Mouse (Mus musculus): ENCODE measurements at regions not wholly inside any gene's neighbourhood (a gene's known extent, or its start where the extent isn't known, plus 50 kb on each side); places are given as distances from the start of the nearest gene placed in this dataset.

DNA sequence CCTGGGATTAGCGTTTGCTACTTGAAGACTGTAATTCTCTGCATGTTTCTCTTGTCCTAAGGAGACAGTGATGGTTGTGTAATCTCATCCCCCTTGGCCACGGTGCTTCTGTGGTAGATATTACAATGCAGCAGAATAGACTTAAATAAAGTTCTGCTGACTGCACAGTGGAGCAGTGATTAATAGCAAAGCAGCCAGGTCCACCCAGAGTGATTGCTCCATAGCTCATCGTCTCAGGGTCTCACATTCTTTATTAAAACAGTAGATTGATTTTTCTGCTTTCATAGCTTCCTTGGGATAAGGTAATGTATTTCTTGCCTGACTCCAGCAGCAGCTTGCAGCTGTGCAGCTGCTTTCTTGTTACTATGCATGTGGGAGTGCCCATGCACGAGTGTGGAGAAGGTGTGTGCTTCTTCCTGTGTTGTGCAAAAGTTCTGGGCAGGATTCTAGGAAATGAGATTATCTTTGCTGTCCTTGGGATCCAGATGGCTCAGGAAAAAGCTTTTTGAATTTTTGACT is 169.9 kb upstream of the Plppr1 start:
- no peak for DNase-seq (ENCODE audit: low read depth)

- DNase-seq (ENCODE audit: low read depth), result no peak
These were observed 154.5 kb upstream of the Plppr1 start for GRCm38 (mm10) chr4:48904551-48904950.

DNA sequence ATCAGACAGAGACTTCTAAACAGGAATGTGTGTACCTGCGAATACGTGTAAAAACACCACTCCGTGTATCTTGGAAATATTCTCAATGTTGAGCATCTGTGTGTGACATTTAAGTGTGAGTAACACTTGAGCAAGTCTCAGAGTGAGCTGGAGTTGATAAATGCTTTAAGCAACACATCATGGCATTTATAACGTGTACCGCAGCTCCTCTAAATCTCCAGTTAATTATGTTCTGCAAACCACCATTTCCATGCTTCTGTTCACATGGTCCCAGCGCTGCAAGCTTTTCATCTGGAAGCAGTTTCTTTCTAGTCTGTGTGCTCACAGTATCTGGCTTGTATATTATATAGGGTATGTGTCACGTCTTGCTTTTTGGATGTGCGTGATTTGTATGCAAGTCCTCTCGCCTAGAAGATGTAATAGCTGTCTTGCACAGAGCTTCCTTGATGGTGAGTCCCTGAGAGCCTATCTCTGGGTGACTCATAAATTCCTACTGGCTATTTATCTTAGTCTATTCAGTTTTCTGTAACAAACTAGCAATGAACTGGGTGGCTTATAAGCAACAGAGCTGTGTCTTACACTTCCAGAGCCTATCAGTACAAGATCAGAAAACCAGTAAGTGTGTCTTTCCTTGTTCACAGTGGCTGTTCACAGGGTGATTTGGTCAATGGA is 153.7 kb upstream of the Plppr1 start:
- no peak for DNase-seq (ENCODE audit: low read depth)

GRCm38 (mm10) chr4:48909161-48909560 is 149.9 kb upstream of the Plppr1 start:
- DNase-seq (ENCODE audit: low read depth), result no peak

- DNase-seq (ENCODE audit: low read depth), result no peak
These were observed 145.8 kb upstream of the Plppr1 start for GRCm38 (mm10) chr4:48913301-48913700.

DNA sequence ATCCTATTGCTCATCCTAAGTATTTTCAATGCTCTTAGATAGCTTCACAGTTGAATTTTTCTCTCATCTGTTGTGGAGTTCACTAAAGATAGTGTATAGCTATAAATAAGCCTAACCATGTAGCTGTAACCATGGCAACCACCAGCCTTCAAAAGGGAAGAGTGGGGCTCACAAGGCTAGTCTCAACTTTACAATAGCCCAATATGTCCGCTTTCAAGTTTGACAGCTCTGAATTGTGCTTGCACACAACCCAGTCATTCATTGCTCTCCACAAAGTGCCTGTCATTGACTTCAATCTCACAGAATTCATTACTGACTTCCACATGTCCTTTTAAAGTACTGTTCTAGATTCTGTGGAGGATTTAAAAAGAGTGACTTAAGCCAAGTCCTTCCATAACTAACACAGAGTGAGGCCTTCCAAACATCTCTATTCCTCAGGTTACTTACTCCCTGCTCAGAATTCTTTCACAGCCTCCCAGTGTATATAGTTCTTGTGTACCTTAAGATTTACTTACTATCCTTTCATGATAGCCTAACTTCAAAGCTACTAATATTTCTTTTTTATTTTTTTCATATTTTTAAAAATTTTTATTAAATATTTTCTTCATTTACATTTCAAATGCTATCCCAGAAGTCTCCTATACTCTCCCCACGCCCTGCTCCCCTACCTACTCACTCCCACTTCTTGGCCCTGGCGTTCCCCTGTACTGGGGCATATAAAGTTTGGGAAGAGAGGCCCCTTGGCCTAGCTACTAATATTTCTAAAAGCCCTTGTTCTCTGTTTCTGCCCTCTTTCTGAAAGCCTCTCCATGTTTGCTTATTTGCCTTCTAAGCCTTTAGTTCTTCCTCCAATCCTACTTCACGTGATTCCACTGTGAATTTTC is 134.3 kb upstream of the Plppr1 start:
- no peak for DNase-seq (ENCODE audit: low read depth)

GRCm38 (mm10) chr4:48938420-48938819 is 120.7 kb upstream of the Plppr1 start:
- no peak for DNase-seq (ENCODE audit: low read depth)

DNA sequence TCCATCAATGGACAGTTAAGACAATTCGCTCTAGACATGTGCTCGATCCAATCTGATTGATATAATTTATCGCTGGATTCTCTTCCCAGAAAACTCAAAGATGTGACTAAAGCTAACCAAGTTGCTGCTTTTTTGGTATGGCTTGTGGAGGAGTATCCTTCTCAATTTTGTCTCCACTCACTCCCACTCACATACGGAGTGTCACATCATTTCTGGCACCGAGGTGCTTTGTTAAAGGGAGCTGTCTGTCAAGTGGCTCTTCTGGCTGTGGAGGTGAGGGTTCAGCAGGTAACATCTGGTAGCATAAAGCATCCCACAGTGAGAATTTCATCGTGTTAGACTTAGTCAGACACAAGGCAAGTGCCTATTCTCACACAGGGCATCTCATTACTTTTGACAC is 120.2 kb upstream of the Plppr1 start:
- no peak for DNase-seq (ENCODE audit: low read depth)

- DNase-seq (ENCODE audit: low read depth), result no peak
These were observed 113.7 kb upstream of the Plppr1 start for GRCm38 (mm10) chr4:48945266-48945818.

DNA sequence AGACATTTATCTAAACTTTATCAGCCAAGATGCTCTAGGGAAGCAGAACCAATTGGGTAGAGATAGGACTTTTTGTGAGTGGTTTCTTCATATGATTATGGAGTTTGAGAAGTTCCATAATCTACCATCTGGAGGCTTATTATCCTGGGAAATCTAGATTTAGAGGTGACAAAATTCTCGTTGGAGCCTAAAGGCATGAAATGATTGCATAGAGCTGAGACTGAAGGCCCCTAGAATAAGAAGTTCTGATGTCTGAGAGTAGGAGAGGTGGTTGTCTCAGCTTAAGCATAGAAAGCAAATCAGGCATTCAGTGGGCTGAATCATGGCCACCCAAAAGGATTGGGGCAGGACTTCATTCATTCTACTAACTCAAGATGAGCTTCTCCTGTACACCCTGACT is 106.1 kb upstream of the Plppr1 start:
- no peak for DNase-seq (ENCODE audit: low read depth)

GRCm38 (mm10) chr4:48975810-48976209 is 83.3 kb upstream of the Plppr1 start:
- no peak for DNase-seq (ENCODE audit: low read depth)

GRCm38 (mm10) chr4:48992021-48992420 is 67.1 kb upstream of the Plppr1 start:
- no peak for DNase-seq (ENCODE audit: low read depth)

Data from fibroblast of lung, adult 2 months (primary cell).